Mouse (Mus musculus) testis, adult 2 months (tissue): ENCODE measurements around the gene Prkd2.

ENCODE experiments used
- CTCF ChIP-seq: fragments of 200-500 bp; IDR thresholded peaks from 2 replicates; pipeline ENCODE4 v1.5.1; 2012; ENCODE audit warnings: low read depth, mild to moderate bottlenecking, inconsistent platforms, low read length, moderate library complexity; ENCODE audit not compliant: control insufficient read depth, insufficient read depth, insufficient replicate concordance
- POLR2A ChIP-seq: fragments of 200-500 bp; IDR thresholded peaks from 2 replicates; pipeline ENCODE4 v1.6.1; 2012; ENCODE audit warnings: low read depth, mild to moderate bottlenecking, inconsistent platforms, low read length, moderate library complexity; ENCODE audit not compliant: control insufficient read depth

DNA sequence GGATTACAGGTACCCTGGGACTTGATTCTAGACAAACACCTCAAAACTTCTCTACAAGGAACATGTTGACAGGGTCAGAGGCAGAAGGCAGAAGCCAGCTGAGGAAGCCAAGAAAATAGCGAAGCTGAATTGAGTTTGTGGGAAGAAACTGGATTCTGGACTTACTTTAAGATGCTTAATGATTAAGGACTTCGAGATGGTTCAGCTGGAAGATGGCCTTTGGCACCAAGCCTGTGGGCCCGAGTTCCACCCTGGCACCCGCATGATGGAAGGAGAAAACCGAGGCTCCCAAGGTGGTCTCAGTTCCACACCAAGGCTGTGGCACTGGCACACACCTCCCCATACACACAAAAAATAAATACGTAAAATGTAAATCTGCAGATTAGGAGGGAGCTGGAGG is 47.8 kb downstream of the Prkd2 start:
- TF ChIP-seq POLR2A (no peak), CTCF (no peak)
